Mouse (Mus musculus) ZHBTc4 (cell line): ENCODE measurements around the gene Gsdma.
"Not testable (repeated sequence)": the region's sequence is repeated elsewhere in the genome, so short reads cannot be mapped to it uniquely, and the experiment has no call there.

ENCODE experiments used
- DNase-seq: peaks from one replicate; pipeline ENCODE4 v3.0.0-alpha.2; 2011; ENCODE audit warnings: low read depth, low spot score

The Gsdma gene

GRCm38 (mm10) chr11:98709001-98709741, 45.0 kb downstream of the Gsdma start:
- no peak for DNase-seq

GRCm38 (mm10) chr11:98710416-98711045, 46.4 kb downstream of the Gsdma start:
- DNase-seq: peak; percentile 93

GRCm38 (mm10) chr11:98711046-98711434, 46.9 kb downstream of the Gsdma start:
- no peak for DNase-seq

- DNase-seq: not testable (repeated sequence)
Observed at GRCm38 (mm10) chr11:98712009-98712408, 47.9 kb downstream of the Gsdma start.

GRCm38 (mm10) chr11:98713703-98714102, 49.6 kb downstream of the Gsdma start:
- no peak for DNase-seq

- peak; percentile 72 for DNase-seq
Observed at GRCm38 (mm10) chr11:98715946-98716345, 51.8 kb downstream of the Gsdma start.

- peak; percentile 86 for DNase-seq
Observed at GRCm38 (mm10) chr11:98717904-98718303, 53.8 kb downstream of the Gsdma start.

- DNase-seq: no peak
Observed at GRCm38 (mm10) chr11:98720756-98721155, 56.6 kb downstream of the Gsdma start.

GRCm38 (mm10) chr11:98721458-98722226, 57.5 kb downstream of the Gsdma start:
- DNase-seq: no peak

GRCm38 (mm10) chr11:98723098-98723497, 58.9 kb downstream of the Gsdma start:
- DNase-seq: no peak

- DNase-seq: no peak
Observed at GRCm38 (mm10) chr11:98725926-98726506, 61.9 kb downstream of the Gsdma start.
